Mouse (Mus musculus): ENCODE data around the gene Fam209.

Fam209 gene

DNA sequence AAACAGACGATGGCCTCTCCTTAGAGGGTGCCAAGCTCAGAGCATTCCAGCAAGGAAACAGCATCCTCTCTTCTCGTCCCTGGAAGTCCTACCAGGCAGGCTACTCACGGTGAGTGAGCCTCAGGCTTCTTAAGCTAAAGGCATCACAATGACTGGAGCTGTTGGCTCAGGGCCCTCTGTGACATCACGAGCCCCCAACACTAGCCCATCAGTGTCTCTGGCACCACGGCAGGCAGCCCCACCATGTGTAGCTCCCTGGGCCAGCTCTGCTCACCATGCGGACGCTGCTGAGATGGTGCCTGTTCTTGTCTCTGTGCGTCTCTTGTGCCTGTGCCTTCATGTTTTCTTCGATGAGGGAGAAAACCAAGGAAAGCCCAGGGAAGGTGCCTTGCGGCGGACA, at the start of gene Fam209:
Fam209 (plus strand) TSS at position 203 of the 400 bp plus-strand sequence.
- in situ Hi-C loops (cut with MboI; ENCODE audit: low sequenced_read_pairs) = loop anchor here (10.0 kb wide), 2 partner anchors 522 to 612 kb away; no protein-coding TSS in a partner anchor

- in situ Hi-C loops (cut with MboI; ENCODE audit: low sequenced_read_pairs) = no loop called here
Measured at GRCm38 (mm10) chr2:172430609-172431008, 41.7 kb upstream of the Fam209 start.

GRCm38 (mm10) chr2:172433746-172434145, 38.6 kb upstream of the Fam209 start:
- in situ Hi-C loops (cut with MboI; ENCODE audit: low sequenced_read_pairs) = no loop called here

GRCm38 (mm10) chr2:172437371-172437952, 34.9 kb upstream of the Fam209 start:
- in situ Hi-C loops (cut with MboI; ENCODE audit: low sequenced_read_pairs) = loop anchor here (5.0 kb wide), 1 partner anchor 45 kb away; the partner anchor contains the start of gene Cass4

DNA sequence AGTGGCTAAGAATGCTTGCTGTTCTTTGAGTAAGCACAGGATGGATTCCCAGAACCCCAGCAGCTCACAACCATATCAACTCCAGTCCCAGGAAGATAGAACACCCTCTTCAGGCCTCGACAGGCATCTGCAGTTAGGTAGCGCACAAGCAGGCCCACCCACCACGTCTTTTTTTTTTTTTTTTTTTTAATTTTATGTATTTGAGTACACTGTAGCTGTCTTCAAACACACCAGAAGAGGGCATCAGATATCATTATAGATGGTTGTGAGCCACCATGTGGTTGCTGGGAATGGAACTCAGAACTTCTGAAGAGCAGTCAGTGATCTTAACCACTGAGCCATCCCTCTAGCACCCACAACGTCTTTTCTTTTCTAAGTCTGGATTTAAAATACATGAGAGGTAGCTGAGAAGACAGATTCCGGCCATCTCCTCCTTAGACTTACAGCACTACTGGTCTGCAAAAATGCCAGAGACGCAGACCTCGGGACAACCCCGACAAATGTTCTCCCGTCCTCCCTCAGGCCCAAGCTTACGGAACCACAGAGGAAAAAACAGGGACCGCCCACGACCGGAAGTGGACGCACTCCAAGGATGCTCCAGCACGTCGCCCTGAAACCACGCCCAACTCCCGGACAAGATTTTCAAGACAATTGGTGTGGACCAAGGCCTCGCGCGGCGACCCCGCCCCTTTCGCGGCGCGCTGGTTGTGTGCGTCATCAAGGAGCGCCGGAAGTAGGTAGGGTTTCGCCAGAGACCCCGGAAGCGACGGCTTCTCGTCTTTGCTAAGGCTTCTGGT, 32.3 kb upstream of the Fam209 start, which contains the start of gene Rtf2:
Rtf2 (plus strand) TSS at position 714 of the 797 bp plus-strand sequence.
- in situ Hi-C loops (cut with MboI; ENCODE audit: low sequenced_read_pairs) = loop anchor here (5.0 to 10.0 kb wide), 2 partner anchors 48 to 65 kb away; partner anchors contain the start of genes Aurka, Cass4 and Cstf1

GRCm38 (mm10) chr2:172440640-172441005, 31.7 kb upstream of the Fam209 start:
- in situ Hi-C loops (cut with MboI; ENCODE audit: low sequenced_read_pairs) = loop anchor here (10.0 kb wide), 1 partner anchor 66 kb away; the partner anchor contains the start of genes Aurka and Cstf1

GRCm38 (mm10) chr2:172441176-172441575, 31.1 kb upstream of the Fam209 start:
- in situ Hi-C loops (cut with MboI; ENCODE audit: low sequenced_read_pairs) = loop anchor here (10.0 kb wide), 1 partner anchor 66 kb away; the partner anchor contains the start of genes Aurka and Cstf1

GRCm38 (mm10) chr2:172445617-172446016, 26.7 kb upstream of the Fam209 start:
- in situ Hi-C loops (cut with MboI; ENCODE audit: low sequenced_read_pairs) = loop anchor here (10.0 kb wide), 1 partner anchor 71 kb away; the partner anchor contains the start of genes Aurka and Cstf1

DNA sequence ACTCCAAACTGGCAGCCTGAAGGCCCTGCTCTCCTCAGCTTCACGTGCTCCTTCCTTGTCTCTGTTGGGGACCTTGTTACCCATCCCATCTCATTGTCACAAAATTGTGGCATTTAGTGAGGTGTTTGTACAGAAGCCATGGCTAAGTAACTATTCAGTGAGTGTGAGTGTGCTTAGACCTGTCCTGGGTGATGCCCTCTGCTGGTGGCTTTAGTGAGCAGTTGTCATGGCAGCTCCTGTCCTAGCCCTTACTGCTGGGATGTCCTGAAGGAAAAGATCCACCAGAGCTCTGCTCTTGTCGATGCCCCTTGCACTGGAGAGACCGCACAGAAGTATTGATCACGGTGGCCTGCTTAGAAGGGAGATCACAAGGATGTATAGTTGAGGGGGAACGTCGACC, 25.0 kb upstream of the Fam209 start:
- in situ Hi-C loops (cut with MboI; ENCODE audit: low sequenced_read_pairs) = loop anchor here (10.0 kb wide), 1 partner anchor 73 kb away; the partner anchor contains the start of genes Aurka and Cstf1

DNA sequence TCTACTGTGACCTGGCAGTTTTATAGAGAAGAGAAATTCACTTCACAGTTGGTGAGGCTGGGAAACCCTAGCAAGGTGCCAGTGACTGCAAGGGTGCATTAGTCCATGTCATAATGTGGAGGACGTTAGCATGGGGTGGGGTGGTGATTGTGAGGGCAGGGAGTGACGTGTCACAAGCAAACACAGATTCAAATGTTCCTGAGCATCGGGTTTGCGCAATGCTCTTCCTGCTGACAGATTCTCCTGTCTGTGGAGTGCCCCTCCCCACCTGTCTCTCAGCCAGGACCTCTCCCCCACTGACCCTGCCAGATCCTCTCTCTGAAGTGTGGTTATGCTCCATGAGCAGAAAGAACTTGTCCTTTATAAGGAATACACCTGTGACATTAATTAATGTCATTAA, 24.0 kb upstream of the Fam209 start:
- in situ Hi-C loops (cut with MboI; ENCODE audit: low sequenced_read_pairs) = loop anchor here (10.0 kb wide), 1 partner anchor 74 kb away; the partner anchor contains the start of genes Aurka and Cstf1

- in situ Hi-C loops (cut with MboI; ENCODE audit: low sequenced_read_pairs) = no loop called here
Measured at GRCm38 (mm10) chr2:172450640-172451039, 21.7 kb upstream of the Fam209 start.

GRCm38 (mm10) chr2:172452031-172452430, 20.3 kb upstream of the Fam209 start:
- in situ Hi-C loops (cut with MboI; ENCODE audit: low sequenced_read_pairs) = no loop called here

DNA sequence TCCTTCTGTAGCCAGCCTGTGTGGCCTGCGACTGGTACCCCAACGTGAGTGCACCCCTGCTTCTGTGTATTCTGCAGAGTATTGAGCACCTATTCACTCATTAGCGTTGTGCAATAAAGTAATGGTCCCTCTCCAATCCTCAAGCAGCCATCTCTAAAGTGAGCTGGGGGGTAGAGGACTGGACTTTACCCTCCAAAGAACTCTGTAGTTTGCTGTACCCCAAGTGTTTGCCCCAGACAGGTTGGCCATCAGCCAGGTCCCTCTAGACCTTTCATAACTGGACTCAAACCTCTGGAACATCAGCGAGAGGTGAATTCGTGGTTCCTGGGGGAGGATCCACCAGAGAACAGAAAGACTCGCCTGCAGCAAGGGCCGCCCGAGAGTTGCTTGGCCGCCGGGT, 19.9 kb upstream of the Fam209 start:
- in situ Hi-C loops (cut with MboI; ENCODE audit: low sequenced_read_pairs) = no loop called here

GRCm38 (mm10) chr2:172458496-172458895, 13.8 kb upstream of the Fam209 start, which contains the start of gene Gcnt7:
Gene Gcnt7 (minus strand): TSS chr2:172458596.
- in situ Hi-C loops (cut with MboI; ENCODE audit: low sequenced_read_pairs) = no loop called here

GRCm38 (mm10) chr2:172460647-172461046, 11.7 kb upstream of the Fam209 start:
- in situ Hi-C loops (cut with MboI; ENCODE audit: low sequenced_read_pairs) = no loop called here

GRCm38 (mm10) chr2:172462813-172463212, 9.5 kb upstream of the Fam209 start:
- in situ Hi-C loops (cut with MboI; ENCODE audit: low sequenced_read_pairs) = no loop called here

GRCm38 (mm10) chr2:172466427-172467132, 5.7 kb upstream of the Fam209 start:
- in situ Hi-C loops (cut with MboI; ENCODE audit: low sequenced_read_pairs) = no loop called here

DNA sequence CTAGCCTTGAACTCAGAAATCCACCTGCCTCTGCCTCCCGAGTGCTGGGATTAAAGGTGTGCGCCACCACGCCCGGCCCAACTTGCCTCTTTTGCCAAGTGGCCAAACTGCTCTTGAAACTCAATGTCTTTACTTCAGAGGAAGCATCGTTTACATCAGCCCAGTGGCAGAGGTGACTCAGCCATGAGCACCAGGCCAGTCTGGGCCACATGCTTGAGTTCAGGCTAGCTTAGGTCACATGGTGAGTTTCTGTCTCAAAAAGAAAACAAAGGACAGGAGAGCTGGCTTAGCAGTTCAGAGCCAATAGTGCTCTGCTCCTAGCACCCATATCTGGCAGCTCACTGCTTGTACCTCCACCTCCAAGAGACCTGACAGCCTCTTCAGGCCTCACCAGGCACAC, 5.1 kb upstream of the Fam209 start:
- in situ Hi-C loops (cut with MboI; ENCODE audit: low sequenced_read_pairs) = no loop called here

DNA sequence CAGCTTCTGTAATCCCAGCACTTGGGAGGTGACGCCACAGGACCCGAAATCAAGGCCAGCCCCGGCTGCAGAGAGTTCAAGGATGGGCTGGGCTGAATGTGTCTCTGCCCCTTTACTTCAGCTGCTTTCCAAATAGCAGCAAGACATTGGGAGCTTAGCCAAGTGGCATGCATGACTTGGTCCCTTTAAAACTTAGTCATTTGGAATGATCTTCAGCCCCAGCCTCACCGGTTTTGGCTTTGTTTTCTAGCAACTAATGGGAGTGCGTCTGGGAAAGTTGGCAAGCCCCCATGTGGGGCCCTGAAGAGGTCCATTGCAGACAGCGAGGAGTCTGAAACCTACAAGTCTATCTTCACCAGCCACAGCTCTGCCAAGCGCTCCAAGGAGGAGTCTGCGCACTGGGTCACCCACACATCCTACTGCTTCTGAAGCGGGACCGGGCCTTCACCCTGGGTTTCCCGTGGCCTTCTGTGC, 3.9 kb upstream of the Fam209 start:
- in situ Hi-C loops (cut with MboI; ENCODE audit: low sequenced_read_pairs) = no loop called here

- in situ Hi-C loops (cut with MboI; ENCODE audit: low sequenced_read_pairs) = loop anchor here (10.0 kb wide), 2 partner anchors 521 to 611 kb away; no protein-coding TSS in a partner anchor
Measured at GRCm38 (mm10) chr2:172473591-172473990, 1.3 kb downstream of the Fam209 start.

- in situ Hi-C loops (cut with MboI; ENCODE audit: low sequenced_read_pairs) = loop anchor here (10.0 kb wide), 2 partner anchors 520 to 610 kb away; no protein-coding TSS in a partner anchor
Measured at GRCm38 (mm10) chr2:172474970-172475369, 2.6 kb downstream of the Fam209 start.

Measured in CH12F3 (cell line).